Mouse (Mus musculus): ENCODE data around the gene Rps12-ps3. TPM values are rescaled to one million over a fixed set of nuclear protein-coding genes. Genes with fewer than 3 reads are reported as not detected.

Gene Rps12-ps3
- total RNA-seq (2012; rRNA removed) (348 and 662 TPM in 2 replicates), polyA plus RNA-seq (2012; ENCODE audit: insufficient read depth in 1 of 2, insufficient read length in 2 of 2, low read depth in 1 of 2, low replicate concordance in 2 of 2, missing spikeins in 1 of 2) (1,000 to 10,000 TPM in 1 of 2 experiments, not detected in 1; 4,283 TPM)

- H3K4me1 ChIP-seq (ENCODE audit: control insufficient read depth in 1 of 2, insufficient read depth in 2 of 2, low read length in 2 of 2) = no peaks in the 10 kb centered on the region
- H3K27ac ChIP-seq (ENCODE audit: control insufficient read depth, low read depth, low read length) = no peak within 1 kb of the TSS
- no peak within 1 kb of the TSS for H3K4me3 ChIP-seq (ENCODE audit: control insufficient read depth in 1 of 2, insufficient read depth in 1 of 2, low read depth in 2 of 2, low read length in 2 of 2)
- no peaks in the 10 kb centered on the region for H3K27me3 ChIP-seq (ENCODE audit: control insufficient read depth in 1 of 2, insufficient read depth in 2 of 2, low read length in 2 of 2)
- peaks cover 61% of the 10 kb centered on the region for H3K79me2 ChIP-seq (ENCODE audit: control insufficient read depth, insufficient read depth, low read length, poor library complexity)
- peaks cover 27 to 66% of the 10 kb centered on the region in 2 experiments for H3K36me3 ChIP-seq (ENCODE audit: control insufficient read depth in 1 of 2, insufficient read depth in 2 of 2, low read length in 2 of 2)
- TF ChIP-seq NELFE (IDR thresholded peaks at IDR 0.05; ENCODE audit: low read depth, low read length) = no peak
- no peak for TF ChIP-seq MYB (IDR thresholded peaks at IDR 0.05; ENCODE audit: low read depth, low read length)
- no peak for TF ChIP-seq MXI1 (IDR thresholded peaks at IDR 0.05; ENCODE audit: low read depth, low read length)
- TF ChIP-seq MEF2A (IDR thresholded peaks at IDR 0.05; ENCODE audit: extremely low read depth, insufficient replicate concordance, low read depth, low read length, poor library complexity, severe bottlenecking) = no peak
- no peak for TF ChIP-seq ZC3H11A (IDR thresholded peaks at IDR 0.05; ENCODE audit: low read depth, low read length)
- TF ChIP-seq EP300 (IDR thresholded peaks at IDR 0.05; ENCODE audit: low read depth in 1 of 2, low read length in 2 of 2) = no peak
- TF ChIP-seq MAZ (IDR thresholded peaks at IDR 0.05; ENCODE audit: low read depth, low read length) = no peak
- no peak for TF ChIP-seq CHD1 (IDR thresholded peaks at IDR 0.05; ENCODE audit: low read depth, low read length)
- TF ChIP-seq UBTF (IDR thresholded peaks at IDR 0.05; ENCODE audit: borderline replicate concordance, insufficient read depth, low read depth, low read length) = no peak
- no peak for TF ChIP-seq GATA1 (IDR thresholded peaks at IDR 0.05; ENCODE audit: low read depth, low read length)
- no peak for TF ChIP-seq ETS1 (IDR thresholded peaks at IDR 0.05; ENCODE audit: low read depth, low read length)
- TF ChIP-seq NRF1 (IDR thresholded peaks at IDR 0.05; ENCODE audit: insufficient read depth, low read depth, low read length, poor library complexity, severe bottlenecking) = no peak
- no peak for TF ChIP-seq MYC (IDR thresholded peaks at IDR 0.05; ENCODE audit: low read depth, low read length)
- TF ChIP-seq TAL1 (IDR thresholded peaks at IDR 0.05; ENCODE audit: low read length) = no peak
- no peak for TF ChIP-seq RCOR1 (IDR thresholded peaks at IDR 0.05; ENCODE audit: low read depth, low read length)
- no peak within 1 kb of the TSS for H3K9ac ChIP-seq (ENCODE audit: control insufficient read depth, low read depth, low read length, poor library complexity, severe bottlenecking)
- no peak for DNase-seq (ENCODE audit: low read depth, low spot score)
- H3K9me3 ChIP-seq (replicated peaks; ENCODE audit: insufficient read depth, low read length) = no peaks in the 10 kb centered on the region
Observed at GRCm38 (mm10) chr19:59321990-59322389, at the start of gene Rps12-ps3. TSS of gene Rps12-ps3 (plus strand) at chr19:59322290.

- no peaks in the 10 kb centered on the region for H3K4me1 ChIP-seq (ENCODE audit: control insufficient read depth in 1 of 2, insufficient read depth in 2 of 2, low read length in 2 of 2)
- TF ChIP-seq MAFK (IDR thresholded peaks at IDR 0.05; ENCODE audit: borderline replicate concordance, low read depth, low read length) (no peak), POLR2AphosphoS2 (IDR thresholded peaks at IDR 0.05; ENCODE audit: low read length) (no peak), RCOR1 (IDR thresholded peaks at IDR 0.05; ENCODE audit: low read depth, low read length) (no peak), E2F4 (IDR thresholded peaks at IDR 0.05; ENCODE audit: borderline replicate concordance, low read depth, low read length) (no peak), POLR2A (IDR thresholded peaks at IDR 0.05; ENCODE audit: control insufficient read depth in 1 of 2, insufficient read depth in 1 of 2, low read depth in 1 of 2, low read length in 2 of 2, poor library complexity in 1 of 2) (no peak), MAZ (IDR thresholded peaks at IDR 0.05; ENCODE audit: low read depth, low read length) (no peak), CHD2 (IDR thresholded peaks at IDR 0.05; ENCODE audit: low read length) (no peak), UBTF (IDR thresholded peaks at IDR 0.05; ENCODE audit: borderline replicate concordance, insufficient read depth, low read depth, low read length) (no peak), ZNF384 (IDR thresholded peaks at IDR 0.05; ENCODE audit: low read depth, low read length) (no peak), RAD21 (IDR thresholded peaks at IDR 0.05; ENCODE audit: low read depth, low read length) (no peak), MYB (IDR thresholded peaks at IDR 0.05; ENCODE audit: low read depth, low read length) (no peak), MAX (IDR thresholded peaks at IDR 0.05; ENCODE audit: low read length) (no peak), TAL1 (IDR thresholded peaks at IDR 0.05; ENCODE audit: low read length) (no peak), ZMIZ1 (IDR thresholded peaks at IDR 0.05; ENCODE audit: low read depth, low read length) (no peak), BHLHE40 (IDR thresholded peaks at IDR 0.05; ENCODE audit: borderline replicate concordance, low read depth, low read length) (no peak), MXI1 (IDR thresholded peaks at IDR 0.05; ENCODE audit: low read depth, low read length) (no peak), ELF1 (IDR thresholded peaks at IDR 0.05; ENCODE audit: low read depth, low read length) (no peak), SIN3A (IDR thresholded peaks at IDR 0.05; ENCODE audit: low read length) (no peak)
- no peak for DNase-seq (ENCODE audit: low read depth, low spot score)
- H3K79me2 ChIP-seq (ENCODE audit: control insufficient read depth, insufficient read depth, low read length, poor library complexity) = no peaks in the 10 kb centered on the region
- no peaks in the 10 kb centered on the region for H3K36me3 ChIP-seq (ENCODE audit: control insufficient read depth in 1 of 2, insufficient read depth in 2 of 2, low read length in 2 of 2)
- H3K27ac ChIP-seq (ENCODE audit: control insufficient read depth, low read depth, low read length) = no peak overlapping the region
- no peak overlapping the region for H3K9ac ChIP-seq (ENCODE audit: control insufficient read depth, low read depth, low read length, poor library complexity, severe bottlenecking)
- H3K27me3 ChIP-seq (ENCODE audit: control insufficient read depth in 1 of 2, insufficient read depth in 2 of 2, low read length in 2 of 2) = no peaks in the 10 kb centered on the region
- H3K9me3 ChIP-seq (replicated peaks; ENCODE audit: insufficient read depth, low read length) = no peaks in the 10 kb centered on the region
- no peak overlapping the region for H3K4me3 ChIP-seq (ENCODE audit: control insufficient read depth in 1 of 2, insufficient read depth in 1 of 2, low read depth in 2 of 2, low read length in 2 of 2)
Observed at GRCm38 (mm10) chr19:59273190-59273589, 48.9 kb upstream of the Rps12-ps3 start.

Data from MEL (cell line).